Comparison of ENCODE assay signal across 11 mouse cellular contexts in genomic region chr12:76536591-76537153, GRCm38 (mm10). TPM values are rescaled to one million over a fixed set of nuclear protein-coding genes. Genes with fewer than 3 reads are reported as not detected.
DNase-seq lines count a peak whose midpoint lies in the region; ATAC-seq and TF ChIP-seq lines count a peak whose summit lies in the region.
"Had no signal": no experiment of that assay in that cellular context is flagged by ENCODE, and none has a peak within 500 bp of the region (broad histone marks: within the 10 kb centered on the region; RNA-seq: fewer than 3 reads in every experiment).

No protein-coding gene starts in this region.

- TF ChIP-seq POLR2A in liver, adult 2 months (IDR thresholded peaks at IDR 0.05; ENCODE audit: extremely low read depth, insufficient read depth, low read length) = no peak

- peak overlapping the region; percentile 37 for H3K9ac ChIP-seq in liver, adult 2 months (ENCODE audit: low read depth, low read length)
- peak overlapping the region; percentile 64 for H3K9ac ChIP-seq in heart, embryonic 16.5 days (ENCODE audit: low read length)
- peak overlapping the region; percentile 83; the same call in 1 of the 2 replicates for H3K9ac ChIP-seq in liver, postnatal 0 days (replicated peaks)
- H3K9ac ChIP-seq: forebrain, embryonic 12.5 days; midbrain, embryonic 13.5 days had no signal

- H3K4me1 ChIP-seq in liver, adult 2 months (ENCODE audit: control insufficient read depth, insufficient read depth, low read length) = peaks cover 30% of the 10 kb centered on the region
- H3K4me1 ChIP-seq in heart, embryonic 16.5 days (ENCODE audit: control insufficient read depth, insufficient read depth, low read length) = peaks cover 54% of the 10 kb centered on the region
- peaks cover 52% of the 10 kb centered on the region for H3K4me1 ChIP-seq in liver, postnatal 0 days (ENCODE audit: insufficient read depth)

- no peak for TF ChIP-seq EP300 in liver, postnatal 0 days (IDR thresholded peaks at IDR 0.05; ENCODE audit: low read depth)

- peaks cover 26% of the 10 kb centered on the region; the same call in 1 of the 2 replicates for H3K79me2 ChIP-seq in liver, adult 2 months (ENCODE audit: control insufficient read depth, insufficient read depth, low read length)

- no peak for ATAC-seq in heart, embryonic 16.5 days (replicated peaks; ENCODE audit: extremely low read depth, insufficient read depth, low FRiP score)
- no peak for ATAC-seq in liver, postnatal 0 days
- ATAC-seq: midbrain, embryonic 13.5 days had no signal

- WGBS in liver, adult 2 months = 44% methylated on average over 8 of the region's 8 CpGs
- 44% methylated on average over 8 of the region's 8 CpGs for WGBS in heart, embryonic 16.5 days
- 60% methylated on average over 8 of the region's 8 CpGs for WGBS in liver, postnatal 0 days (ENCODE audit: insufficient replicate concordance)

- peak; percentile 32 for DNase-seq in adrenal gland, postnatal 14 days
- no peak for DNase-seq in adrenal gland, postnatal 10 days
- DNase-seq in liver, adult 2 months (ENCODE audit: extremely low read depth, low read depth, low spot score) = peak; percentile 58
- no peak for DNase-seq in liver
- no peak for DNase-seq in liver, postnatal 0 days
- no peak for DNase-seq in c-Kit-positive CD71-positive TER-119-positive erythroid progenitor cells, embryonic 14.5 days (ENCODE audit: low spot score)
- no peak for DNase-seq in cerebellum, postnatal 4 days (ENCODE audit: low spot score in 2 of 2)
- DNase-seq: kidney, postnatal 14 days had no signal

- no peak overlapping the region for H3K4me3 ChIP-seq in liver, adult 2 months (ENCODE audit: insufficient read depth, low read depth, low read length)
- peak overlapping the region; percentile 90; the same call in 1 of the 2 replicates for H3K4me3 ChIP-seq in heart, embryonic 16.5 days (ENCODE audit: low read length)
- H3K4me3 ChIP-seq in liver, postnatal 0 days (ENCODE audit: low read depth, low read length) = peak overlapping the region; percentile 77; the same call in 1 of the 2 replicates
- H3K4me3 ChIP-seq: forebrain, embryonic 12.5 days; midbrain, embryonic 13.5 days had no signal

- H3K4me2 ChIP-seq in heart, embryonic 16.5 days (ENCODE audit: low read depth, low read length) = peak overlapping the region; percentile 99
- H3K4me2 ChIP-seq in liver, postnatal 0 days (ENCODE audit: low read depth, low read length) = peak overlapping the region; percentile 89
- H3K4me2 ChIP-seq: forebrain, embryonic 12.5 days; midbrain, embryonic 13.5 days had no signal

- peak overlapping the region; percentile 93 for H3K27ac ChIP-seq in liver, adult 2 months (replicated peaks; ENCODE audit: insufficient read depth, low read depth, low read length)
- H3K27ac ChIP-seq in heart, embryonic 16.5 days (ENCODE audit: low read length) = peak overlapping the region; percentile 61
- peak overlapping the region; percentile 97 for H3K27ac ChIP-seq in liver, postnatal 0 days (ENCODE audit: low read depth)
- H3K27ac ChIP-seq: forebrain, embryonic 12.5 days; midbrain, embryonic 13.5 days had no signal

- H3K9me3 ChIP-seq in heart, embryonic 16.5 days (replicated peaks; ENCODE audit: control insufficient read depth, low read length) = peaks cover 4% of the 10 kb centered on the region; the same call in 1 of the 2 replicates
- H3K9me3 ChIP-seq in liver, postnatal 0 days (ENCODE audit: low read length) = no peaks in the 10 kb centered on the region
- H3K9me3 ChIP-seq: forebrain, embryonic 12.5 days; midbrain, embryonic 13.5 days had no signal

- TF ChIP-seq CTCF in liver, adult 2 months (IDR thresholded peaks at IDR 0.05; ENCODE audit: low read depth, low read length) = no peak
- TF ChIP-seq CTCF in liver, postnatal 0 days (IDR thresholded peaks at IDR 0.05; ENCODE audit: low read depth) = no peak

- no peaks in the 10 kb centered on the region for H3K27me3 ChIP-seq in liver, adult 2 months (ENCODE audit: control insufficient read depth, insufficient read depth, low read length)
- 0 out of 2 replicates have a peak, but pooled peaks cover 3% of the 10 kb centered on the region for H3K27me3 ChIP-seq in heart, embryonic 16.5 days (ENCODE audit: control insufficient read depth, insufficient read depth, low read length)
- peaks cover 23% of the 10 kb centered on the region for H3K27me3 ChIP-seq in liver, postnatal 0 days (ENCODE audit: insufficient read depth, low read length)

- no peaks in the 10 kb centered on the region for H3K36me3 ChIP-seq in liver, adult 2 months (ENCODE audit: control insufficient read depth, insufficient read depth, low read length)
- H3K36me3 ChIP-seq in heart, embryonic 16.5 days (ENCODE audit: control insufficient read depth, insufficient read depth) = no peaks in the 10 kb centered on the region
- no peaks in the 10 kb centered on the region for H3K36me3 ChIP-seq in liver, postnatal 0 days (replicated peaks; ENCODE audit: insufficient read depth, low read length)
- H3K36me3 ChIP-seq: forebrain, embryonic 12.5 days; midbrain, embryonic 13.5 days had no signal

RNA-seq across cellular contexts. Expression of gene Plekhg3, which starts 6.0 kb away (rescaled TPM):
- 16.7 and 19.4 TPM in 2 replicates for total RNA-seq in adrenal gland, postnatal 14 days (2021)
- 10 to 100 TPM; 21.1 to 22.0 TPM for total RNA-seq in adrenal gland, postnatal 10 days (2021)
- total RNA-seq in liver, adult 2 months (2014; rRNA removed) = 16.5 and 27.0 TPM in 2 replicates
- polyA plus RNA-seq in liver, adult 2 months (2012; rRNA removed) = 12.5 and 17.1 TPM in 2 replicates
- polyA plus RNA-seq in heart, embryonic 16.5 days (2015; fragmentation: Nextera tagmentation; extraction: Ambion mirVana) = 6.8 and 9.5 TPM in 2 replicates
- polyA plus RNA-seq in liver, postnatal 0 days (2015; fragmentation: Nextera tagmentation; extraction: Ambion mirVana) = 3.3 and 3.7 TPM in 2 replicates

Comparison
In these comparisons a context has a peak if more than half of its experiments do, and no peak if none do; other contexts are left out.
1. DNase-seq: peak in adrenal gland, postnatal 14 days (single experiment) and liver, adult 2 months (single experiment); none in adrenal gland, postnatal 10 days (single experiment), liver (single experiment), liver, postnatal 0 days (single experiment), c-Kit-positive CD71-positive TER-119-positive erythroid progenitor cells, embryonic 14.5 days (single experiment) and cerebellum, postnatal 4 days (0 of 2).
2. Peak in every context shown above with its lines, with median percentiles within 50 percentile points of each other: H3K27ac ChIP-seq and H3K9ac ChIP-seq.